Mouse (Mus musculus): ENCODE data around the gene Anapc7.

The Anapc7 gene

GRCm38 (mm10) chr5:122447857-122448256, 26.4 kb downstream of the Anapc7 start:
- in situ Hi-C loops (cut with MboI; ENCODE audit: unreplicated experiment in 2 of 2), result no loop called here

DNA sequence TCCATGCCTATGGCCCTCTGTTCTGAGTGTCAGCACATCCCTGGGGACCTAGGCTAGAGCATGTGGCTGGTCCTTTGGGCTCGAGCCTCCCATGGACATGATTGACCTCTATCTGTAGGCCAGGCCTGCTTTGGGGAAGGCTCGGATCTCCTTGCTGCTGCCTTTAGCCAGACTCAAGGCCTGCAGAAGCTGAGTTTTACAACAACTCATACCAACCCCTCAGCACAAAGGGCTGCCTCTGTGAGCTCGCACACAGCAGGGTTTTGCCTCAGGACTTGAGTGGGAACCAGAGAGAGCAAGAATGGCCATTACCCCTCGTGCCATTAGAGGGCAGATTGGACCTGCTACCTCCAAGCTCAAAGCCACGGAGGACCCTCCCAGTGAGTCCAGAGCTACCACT, 27.4 kb downstream of the Anapc7 start:
- in situ Hi-C loops (cut with MboI; ENCODE audit: unreplicated experiment in 2 of 2), result no loop called here

GRCm38 (mm10) chr5:122449946-122450345, 28.5 kb downstream of the Anapc7 start:
- in situ Hi-C loops (cut with MboI; ENCODE audit: unreplicated experiment in 2 of 2), result loop anchor here in 1 of 2 experiments (25.0 kb wide), 2 partner anchors 1138 to 1937 kb away; no protein-coding TSS in a partner anchor

- in situ Hi-C loops (cut with MboI; ENCODE audit: unreplicated experiment in 2 of 2), result loop anchor here in 1 of 2 experiments (25.0 kb wide), 2 partner anchors 1139 to 1936 kb away; no protein-coding TSS in a partner anchor
Observed at GRCm38 (mm10) chr5:122450913-122451317, 29.4 kb downstream of the Anapc7 start.

GRCm38 (mm10) chr5:122451324-122451723, 29.8 kb downstream of the Anapc7 start:
- in situ Hi-C loops (cut with MboI; ENCODE audit: unreplicated experiment in 2 of 2), result loop anchor here in 1 of 2 experiments (25.0 kb wide), 2 partner anchors 1139 to 1936 kb away; no protein-coding TSS in a partner anchor

- in situ Hi-C loops (cut with MboI; ENCODE audit: unreplicated experiment in 2 of 2), result loop anchor here in 1 of 2 experiments (25.0 kb wide), 2 partner anchors 1140 to 1935 kb away; no protein-coding TSS in a partner anchor
Observed at GRCm38 (mm10) chr5:122452194-122452593, 30.7 kb downstream of the Anapc7 start.

DNA sequence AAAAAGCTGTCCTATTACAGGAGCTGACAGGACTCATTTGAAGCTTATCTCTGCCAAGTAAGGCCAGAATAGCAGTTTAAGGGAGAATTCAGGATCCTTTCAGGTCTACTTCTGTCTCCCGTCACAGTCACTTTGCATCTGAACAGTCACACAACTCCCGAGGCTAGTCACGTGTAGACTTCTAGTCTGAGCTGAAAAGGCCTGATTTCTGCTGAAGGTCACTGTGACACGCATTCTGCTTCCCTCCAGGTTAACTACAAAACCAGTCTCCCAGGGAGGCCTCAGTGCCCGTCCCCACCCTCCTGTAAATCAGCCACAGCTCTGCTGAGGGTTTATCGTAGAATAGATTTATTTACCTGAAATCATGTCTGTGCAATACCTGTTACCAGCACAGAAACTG, 31.7 kb downstream of the Anapc7 start:
- in situ Hi-C loops (cut with MboI; ENCODE audit: unreplicated experiment in 2 of 2), result loop anchor here in 1 of 2 experiments (25.0 kb wide), 2 partner anchors 1141 to 1934 kb away; no protein-coding TSS in a partner anchor

GRCm38 (mm10) chr5:122454442-122454841, 32.9 kb downstream of the Anapc7 start:
- in situ Hi-C loops (cut with MboI; ENCODE audit: unreplicated experiment in 2 of 2), result loop anchor here in 1 of 2 experiments (25.0 kb wide), 2 partner anchors 1142 to 1933 kb away; no protein-coding TSS in a partner anchor

DNA sequence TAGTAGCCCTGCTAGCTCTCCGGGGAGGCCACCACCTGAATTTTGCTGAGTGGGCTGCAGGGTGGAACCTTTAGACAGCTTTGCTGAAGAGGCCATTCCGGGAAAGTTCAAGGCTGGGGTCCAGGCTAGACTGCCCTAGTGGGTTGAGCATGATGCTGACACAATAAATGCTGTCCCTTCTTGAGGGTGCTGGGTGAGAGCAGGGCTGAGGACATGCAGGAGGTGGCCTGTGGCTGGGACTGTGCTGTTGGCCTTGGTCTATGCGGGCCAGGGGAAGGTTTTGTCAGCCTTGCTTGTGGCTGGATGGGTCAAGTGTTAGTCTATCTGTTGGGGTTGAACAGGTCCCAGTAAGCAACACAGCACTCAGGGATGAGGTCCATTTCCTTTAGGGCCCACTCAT, 33.4 kb downstream of the Anapc7 start:
- in situ Hi-C loops (cut with MboI; ENCODE audit: unreplicated experiment in 2 of 2), result loop anchor here in 1 of 2 experiments (25.0 kb wide), 2 partner anchors 1143 to 1932 kb away; no protein-coding TSS in a partner anchor

- in situ Hi-C loops (cut with MboI; ENCODE audit: unreplicated experiment in 2 of 2), result loop anchor here in 1 of 2 experiments (25.0 kb wide), 2 partner anchors 1143 to 1932 kb away; no protein-coding TSS in a partner anchor
Observed at GRCm38 (mm10) chr5:122455584-122455983, 34.1 kb downstream of the Anapc7 start.

DNA sequence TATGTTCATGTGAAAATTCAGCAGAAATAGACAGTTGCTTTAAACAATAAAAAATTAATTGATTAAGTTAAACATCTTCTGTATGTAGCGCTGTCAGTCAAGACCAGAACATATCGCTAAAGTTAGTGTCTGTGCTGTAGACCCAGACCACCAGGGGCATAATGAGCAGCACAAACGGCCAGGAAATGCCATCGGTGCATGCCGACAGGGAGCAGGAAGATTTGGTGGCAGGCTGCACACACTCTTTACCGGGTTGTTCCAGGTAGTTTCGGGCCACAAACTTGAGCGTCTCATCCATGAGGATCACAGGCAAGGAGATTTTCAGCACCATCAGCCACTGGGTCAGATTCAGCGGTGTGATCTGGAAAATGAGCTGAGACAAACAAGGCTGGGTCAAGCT, 35.6 kb downstream of the Anapc7 start:
- in situ Hi-C loops (cut with MboI; ENCODE audit: unreplicated experiment in 2 of 2), result loop anchor here in 1 of 2 experiments (25.0 kb wide), 2 partner anchors 1145 to 1930 kb away; no protein-coding TSS in a partner anchor

DNA sequence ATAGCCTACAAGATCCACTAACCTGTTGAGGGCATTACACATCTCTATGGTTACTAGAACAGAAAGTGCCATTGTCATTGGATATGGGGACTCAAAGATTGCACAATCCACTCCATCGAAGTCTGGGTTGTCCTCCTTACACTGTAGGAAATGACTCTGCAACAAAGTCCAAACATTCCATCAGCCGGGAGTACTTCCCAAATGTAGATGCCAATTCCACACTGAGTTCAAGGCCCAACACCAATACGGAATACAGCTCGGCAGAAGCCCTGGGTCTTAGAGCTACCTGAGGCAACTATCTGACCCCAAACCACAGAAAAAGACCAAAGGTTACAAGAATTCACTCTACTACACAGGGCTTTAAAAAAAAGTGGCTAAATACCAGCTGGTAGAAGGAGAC, 36.6 kb downstream of the Anapc7 start:
- in situ Hi-C loops (cut with MboI; ENCODE audit: unreplicated experiment in 2 of 2), result loop anchor here in 1 of 2 experiments (25.0 kb wide), 2 partner anchors 1146 to 1929 kb away; no protein-coding TSS in a partner anchor

GRCm38 (mm10) chr5:122459335-122459734, 37.8 kb downstream of the Anapc7 start:
- in situ Hi-C loops (cut with MboI; ENCODE audit: unreplicated experiment in 2 of 2), result loop anchor here in 1 of 2 experiments (25.0 kb wide), 2 partner anchors 1147 to 1928 kb away; no protein-coding TSS in a partner anchor

DNA sequence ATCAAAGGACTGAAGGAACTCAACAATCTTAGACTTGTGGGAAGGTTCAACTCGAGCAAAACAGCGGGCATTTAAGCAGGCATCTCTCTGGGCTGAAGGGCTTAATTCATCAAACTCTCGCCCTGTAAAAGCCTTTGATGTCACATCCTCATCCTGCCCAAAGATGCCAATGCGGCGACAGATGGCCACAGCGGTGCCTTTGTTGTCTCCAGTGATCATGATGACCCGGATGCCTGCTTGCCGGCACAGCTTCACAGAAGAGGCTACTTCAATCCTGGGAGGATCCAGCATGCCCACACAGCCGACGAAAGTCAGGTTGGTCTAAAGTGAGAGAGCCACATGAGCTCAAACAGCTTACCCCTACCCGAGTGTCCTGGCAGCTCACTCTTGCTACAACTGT, 39.2 kb downstream of the Anapc7 start:
- in situ Hi-C loops (cut with MboI; ENCODE audit: unreplicated experiment in 2 of 2), result loop anchor here in 1 of 2 experiments (25.0 kb wide), 2 partner anchors 1148 to 1927 kb away; no protein-coding TSS in a partner anchor

DNA sequence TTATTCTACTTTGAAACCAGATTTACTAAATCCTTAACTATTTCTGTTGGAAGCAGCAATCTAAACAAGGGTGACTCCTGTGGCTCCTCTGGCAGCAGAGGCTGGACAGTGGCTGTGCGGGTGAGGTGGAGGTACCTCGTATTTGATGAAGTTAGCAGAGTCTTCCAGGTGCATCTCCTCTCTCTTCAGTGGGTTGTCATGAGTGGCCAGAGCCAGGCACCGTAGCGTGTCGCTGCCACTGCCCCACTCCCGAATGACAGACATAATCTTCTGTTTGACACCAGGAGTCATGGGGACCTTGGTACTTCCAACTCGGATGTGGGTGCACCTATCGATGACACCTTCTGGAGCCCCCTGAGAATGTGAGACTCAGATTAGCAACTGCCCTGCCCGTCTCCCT, 39.9 kb downstream of the Anapc7 start:
- in situ Hi-C loops (cut with MboI; ENCODE audit: unreplicated experiment in 2 of 2), result loop anchor here in 1 of 2 experiments (25.0 kb wide), 2 partner anchors 1149 to 1926 kb away; no protein-coding TSS in a partner anchor

DNA sequence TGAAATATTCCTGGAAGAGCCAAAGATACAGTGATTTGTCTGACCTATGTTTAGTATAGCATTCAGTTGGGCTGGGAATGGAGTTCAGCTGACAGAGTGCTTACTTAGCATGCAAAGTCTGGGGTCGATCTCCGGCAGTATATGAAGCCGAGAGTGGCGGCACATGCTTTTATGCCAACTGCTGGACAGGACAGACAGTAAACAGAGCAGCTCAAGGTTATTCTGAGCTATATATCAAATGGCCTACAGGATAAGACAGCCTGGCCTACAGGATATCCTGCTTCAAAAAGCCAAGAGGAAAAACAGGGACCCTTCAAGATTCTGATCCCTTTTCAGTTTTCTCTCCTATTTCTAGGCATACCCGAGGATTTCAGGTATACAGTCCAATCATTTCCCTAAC, 50.2 kb downstream of the Anapc7 start:
- in situ Hi-C loops (cut with MboI; ENCODE audit: unreplicated experiment in 2 of 2), result loop anchor here (10.0 to 25.0 kb wide), 4 partner anchors 153 to 1916 kb away; no protein-coding TSS in a partner anchor

GRCm38 (mm10) chr5:122474643-122475363, 53.3 kb downstream of the Anapc7 start:
- in situ Hi-C loops (cut with MboI; ENCODE audit: unreplicated experiment in 2 of 2), result loop anchor here (10.0 to 25.0 kb wide), 5 partner anchors 150 to 1912 kb away; partner anchors contain the start of genes Kntc1 (in 1 of the 2) and Rsrc2 (in 1 of the 2)

DNA sequence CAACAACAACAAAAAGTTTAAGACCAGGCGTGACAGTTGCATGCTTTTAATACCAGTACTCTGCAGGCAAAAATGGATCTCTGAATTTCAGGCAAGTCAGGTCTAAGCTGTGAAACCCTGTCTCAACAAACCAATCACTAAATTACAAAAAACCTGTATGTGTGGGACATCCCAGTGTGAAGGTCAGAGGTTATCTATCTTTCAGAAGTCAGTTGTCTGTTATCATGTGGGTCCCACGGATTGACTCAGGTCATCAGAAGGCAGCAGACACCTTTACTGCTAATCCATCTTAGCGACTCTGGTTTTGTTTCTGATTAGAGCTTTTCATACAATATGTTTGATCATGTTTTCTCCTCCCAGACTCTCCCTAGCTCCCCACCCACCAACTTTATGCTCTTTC, 54.6 kb downstream of the Anapc7 start:
- in situ Hi-C loops (cut with MboI; ENCODE audit: unreplicated experiment in 2 of 2), result loop anchor here (10.0 to 25.0 kb wide), 3 partner anchors 149 to 1261 kb away; partner anchors contain the start of genes Kntc1 (in 1 of the 2) and Rsrc2 (in 1 of the 2)

GRCm38 (mm10) chr5:122477492-122477891, 56.0 kb downstream of the Anapc7 start:
- in situ Hi-C loops (cut with MboI; ENCODE audit: unreplicated experiment in 2 of 2), result loop anchor here (10.0 to 25.0 kb wide), 3 partner anchors 147 to 1260 kb away; partner anchors contain the start of genes Kntc1 (in 1 of the 2) and Rsrc2 (in 1 of the 2)

- in situ Hi-C loops (cut with MboI; ENCODE audit: unreplicated experiment in 2 of 2), result loop anchor here (10.0 to 25.0 kb wide), 3 partner anchors 146 to 1258 kb away; partner anchors contain the start of genes Kntc1 (in 1 of the 2) and Rsrc2 (in 1 of the 2)
Observed at GRCm38 (mm10) chr5:122479131-122479530, 57.6 kb downstream of the Anapc7 start.
